8 mouse cellular contexts compared by ENCODE assay signal in the genomic region with DNA sequence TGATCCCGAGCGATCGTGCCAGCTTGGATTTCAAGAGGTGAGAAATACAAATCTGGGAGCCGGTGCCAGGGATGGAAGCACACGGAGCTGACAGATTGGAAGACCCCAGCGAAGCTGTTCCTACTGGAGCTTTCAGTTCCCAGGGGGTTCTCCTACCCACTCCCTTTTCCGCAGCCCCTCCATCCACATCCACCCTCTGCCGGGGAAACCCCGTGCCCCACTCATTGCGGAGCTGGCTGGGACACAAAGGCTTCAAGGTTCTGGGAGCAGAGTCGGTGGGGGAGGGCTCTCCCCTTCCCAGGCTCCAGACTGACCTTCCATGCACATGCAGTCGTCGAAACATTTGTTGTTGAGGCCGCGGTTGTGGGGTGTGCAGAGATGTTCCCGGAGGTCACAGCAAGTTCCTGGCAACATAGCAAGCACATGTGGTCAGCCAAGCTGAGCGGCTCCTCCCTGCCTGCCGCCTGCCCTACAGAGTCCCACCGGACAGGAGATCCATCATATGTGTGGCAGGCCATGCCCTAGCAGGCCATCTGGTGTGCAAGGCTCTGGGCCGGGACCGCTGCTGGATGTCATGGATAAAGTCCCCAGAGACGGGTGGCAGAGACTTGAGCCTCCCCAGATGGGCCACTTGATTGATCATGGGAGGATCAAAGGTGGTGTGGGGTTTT. TPM values are rescaled to one million over a fixed set of nuclear protein-coding genes. Genes with fewer than 3 reads are reported as not detected.
DNase-seq lines count a peak whose midpoint lies in the region; ATAC-seq and TF ChIP-seq lines count a peak whose summit lies in the region.

No protein-coding gene starts in this region.

- DNase-seq in cerebellum, adult 2 months: peak; percentile 31 to 39
- DNase-seq in cerebellum, adult 18-20 months: no peak
- no peak for DNase-seq in layer of hippocampus, adult 2 months (ENCODE audit: low spot score in 2 of 2)
- DNase-seq in layer of hippocampus, postnatal 36 days: no peak
- peak; percentile 20 for DNase-seq in R1 (ENCODE audit: low read depth, low spot score)
- peak; percentile 44 to 68 for DNase-seq in kidney, postnatal 4 days
- no peak for DNase-seq in left cerebral cortex, adult 18-20 months (ENCODE audit: low spot score in 2 of 2)

- peaks cover 11% of the 10 kb centered on the region for H3K4me1 ChIP-seq in cerebellum, adult 2 months (ENCODE audit: control insufficient read depth, insufficient read depth, low read length)

- WGBS in cerebellum, adult 2 months: 12% methylated on average over 22 of the region's 22 CpGs

- ATAC-seq in monocyte, adult 5-6 weeks (replicated peaks; ENCODE audit: insufficient number of reproducible peaks, low FRiP score, low TSS enrichment, poor library complexity, severe bottlenecking): no peak

- TF ChIP-seq POLR2A in cerebellum, adult 2 months (IDR thresholded peaks at IDR 0.05; ENCODE audit: borderline replicate concordance, insufficient read depth, low read length): no peak

- no peak for TF ChIP-seq CTCF in cerebellum, adult 2 months (IDR thresholded peaks at IDR 0.05; ENCODE audit: borderline replicate concordance, insufficient read depth, low read depth, low read length)
- no peak for TF ChIP-seq CTCF in layer of hippocampus, adult 2 months (conservative IDR thresholded peaks at IDR 0.05)

- no peak overlapping the region for H3K27ac ChIP-seq in cerebellum, adult 2 months (ENCODE audit: insufficient read depth, low read length)
- no peak overlapping the region for H3K27ac ChIP-seq in layer of hippocampus, adult 2 months

- H3K4me3 ChIP-seq in cerebellum, adult 2 months (replicated peaks; ENCODE audit: insufficient read depth, low read depth, low read length): no peak overlapping the region
- H3K4me3 ChIP-seq in layer of hippocampus, adult 2 months: peak overlapping the region; percentile 9; the same call in 1 of the 2 replicates

- no peaks in the 10 kb centered on the region for H3K27me3 ChIP-seq in cerebellum, adult 2 months (ENCODE audit: control insufficient read depth, insufficient read depth, low read length)

RNA-seq across cellular contexts. Expression of gene Agtrap, which starts 19.9 kb away (rescaled TPM):
- 9.8 and 10.2 TPM in 2 replicates for polyA plus RNA-seq in cerebellum, adult 2 months (2012; rRNA removed)
- 1 to 10 TPM; 7.2 to 9.8 TPM for total RNA-seq in layer of hippocampus, adult 2 months (2021)
- 1 to 10 TPM; 7.3 TPM for total RNA-seq in layer of hippocampus, postnatal 36 days (2021)
- total RNA-seq in monocyte, adult 5-6 weeks (2017): 24.7 to 50.7 TPM (median 27.8 TPM) in 3 replicates
- total RNA-seq in left cerebral cortex, adult 18-20 months (2021): 10 to 100 TPM in 1 of 2 experiments, 1 to 10 TPM in 1; 6.6 to 10.1 TPM

RNA-seq across cellular contexts. Expression of gene Mad2l2, which starts 22.4 kb away (rescaled TPM):
- 31.8 and 36.0 TPM in 2 replicates for polyA plus RNA-seq in cerebellum, adult 2 months (2012; rRNA removed)
- 10 to 100 TPM; 13.8 to 14.5 TPM for total RNA-seq in layer of hippocampus, adult 2 months (2021)
- 10 to 100 TPM; 14.5 to 15.6 TPM for total RNA-seq in layer of hippocampus, postnatal 36 days (2021)
- total RNA-seq in monocyte, adult 5-6 weeks (2017): 1.5 to 7.6 TPM (median 6.4 TPM) in 3 replicates
- 10 to 100 TPM; 10.7 to 17.5 TPM for total RNA-seq in left cerebral cortex, adult 18-20 months (2021)

RNA-seq across cellular contexts. Expression of gene Draxin, which starts 22.7 kb away (rescaled TPM):
- polyA plus RNA-seq in cerebellum, adult 2 months (2012; rRNA removed): 0.30 and 0.33 TPM in 2 replicates
- 1 to 10 TPM in 1 of 2 experiments, under 1 TPM in 1; 0.83 to 1.0 TPM for total RNA-seq in layer of hippocampus, adult 2 months (2021)
- total RNA-seq in layer of hippocampus, postnatal 36 days (2021): 1 to 10 TPM; 1.3 to 1.6 TPM
- total RNA-seq in monocyte, adult 5-6 weeks (2017): 0.29 to 3.1 TPM in 2 of 3 replicates, not detected in the other
- under 1 TPM; 0.19 to 0.21 TPM for total RNA-seq in left cerebral cortex, adult 18-20 months (2021)

RNA-seq across cellular contexts. Expression of gene Fbxo6, which starts 44.2 kb away (rescaled TPM):
- 34.0 and 38.7 TPM in 2 replicates for polyA plus RNA-seq in cerebellum, adult 2 months (2012; rRNA removed)
- total RNA-seq in layer of hippocampus, adult 2 months (2021): 10 to 100 TPM; 25.4 to 29.8 TPM
- 10 to 100 TPM; 28.5 to 29.1 TPM for total RNA-seq in layer of hippocampus, postnatal 36 days (2021)
- total RNA-seq in monocyte, adult 5-6 weeks (2017): 12.7 to 17.3 TPM (median 13.8 TPM) in 3 replicates
- 10 to 100 TPM; 32.1 to 35.3 TPM for total RNA-seq in left cerebral cortex, adult 18-20 months (2021)

RNA-seq across cellular contexts. Expression of gene Fbxo44, which starts 52.5 kb away (rescaled TPM):
- 226 and 240 TPM in 2 replicates for polyA plus RNA-seq in cerebellum, adult 2 months (2012; rRNA removed)
- 100 to 1,000 TPM; 136 to 141 TPM for total RNA-seq in layer of hippocampus, adult 2 months (2021)
- 100 to 1,000 TPM; 132 to 136 TPM for total RNA-seq in layer of hippocampus, postnatal 36 days (2021)
- 1.5 to 3.5 TPM (median 2.6 TPM) in 3 replicates for total RNA-seq in monocyte, adult 5-6 weeks (2017)
- 100 to 1,000 TPM; 137 to 157 TPM for total RNA-seq in left cerebral cortex, adult 18-20 months (2021)

Comparison
In these comparisons a context has a peak if more than half of its experiments do, and no peak if none do; other contexts are left out.
1. DNase-seq: peak in cerebellum, adult 2 months (2 of 2), R1 (single experiment) and kidney, postnatal 4 days (2 of 2); none in cerebellum, adult 18-20 months (0 of 2), layer of hippocampus, adult 2 months (0 of 2), layer of hippocampus, postnatal 36 days (0 of 2) and left cerebral cortex, adult 18-20 months (0 of 2).